Mouse (Mus musculus) thymus, postnatal 4 days (tissue): ENCODE measurements around the gene Tob1.
A peak's percentile ranks its signal among the peaks of the same experiment; 100 is the strongest.

Experiments
- DNase-seq: peaks from one replicate; pipeline ENCODE4 v3.0.0; 2021

Tob1 gene

DNA sequence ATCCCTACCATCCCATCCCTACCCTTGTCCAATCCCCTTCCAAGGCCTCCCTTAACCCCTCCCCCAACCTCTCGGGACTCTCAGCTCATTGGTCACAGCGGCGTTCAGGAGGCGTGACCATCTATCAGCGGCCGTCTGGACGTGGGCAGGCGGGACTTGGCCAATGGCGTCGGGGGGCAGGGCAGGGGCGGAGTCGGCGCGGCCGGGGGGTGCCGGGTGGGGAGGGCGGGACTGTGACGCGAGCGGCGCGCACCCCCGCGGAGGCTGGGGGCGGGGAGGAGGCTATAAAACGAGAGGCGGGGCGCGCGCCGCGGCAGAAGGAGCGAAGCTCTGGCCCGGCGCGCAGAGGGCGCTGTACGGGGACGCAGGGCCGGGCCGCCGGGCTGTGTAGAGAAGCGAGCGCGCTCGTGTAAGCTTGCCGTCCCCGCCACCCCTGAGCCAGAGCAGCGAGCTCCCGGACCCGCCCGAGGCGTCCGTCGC lies at the start of gene Tob1:
Gene Tob1, plus strand, starts transcription at position 331 of the 480 bp plus-strand sequence.
- peak; percentile 98 for DNase-seq

- no peak for DNase-seq
Measured at GRCm38 (mm10) chr11:94161867-94162581, 49.2 kb upstream of the Tob1 start.

GRCm38 (mm10) chr11:94163005-94163767 lies 48.1 kb upstream of the Tob1 start:
- no peak for DNase-seq

GRCm38 (mm10) chr11:94165745-94166144 lies 45.5 kb upstream of the Tob1 start:
- DNase-seq = no peak

- DNase-seq = no peak
Measured at GRCm38 (mm10) chr11:94168238-94168637, 43.0 kb upstream of the Tob1 start.

- DNase-seq = no peak
Measured at GRCm38 (mm10) chr11:94169596-94169995, 41.7 kb upstream of the Tob1 start.

- DNase-seq = no peak
Measured at GRCm38 (mm10) chr11:94171691-94172090, 39.6 kb upstream of the Tob1 start.

DNA sequence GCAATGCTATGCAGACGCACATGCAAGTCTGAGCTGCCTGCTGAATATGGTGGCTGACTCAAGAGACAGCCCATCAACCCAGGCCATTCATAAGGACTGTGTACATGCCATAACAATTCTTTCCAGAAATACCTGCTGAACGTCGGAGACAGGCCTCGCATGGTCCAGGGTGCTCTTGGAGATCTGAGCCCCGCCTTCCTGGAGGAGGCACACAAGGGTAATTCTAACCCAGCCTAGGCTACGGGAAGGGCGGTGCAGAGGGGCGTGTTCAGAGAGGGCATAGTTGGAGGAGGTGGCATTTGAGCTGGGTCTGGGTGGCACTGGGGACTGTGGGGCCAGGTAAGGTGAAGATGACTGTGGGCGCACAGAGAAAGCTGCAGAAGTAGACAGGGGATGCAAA lies 39.1 kb upstream of the Tob1 start:
- no peak for DNase-seq

- no peak for DNase-seq
Measured at GRCm38 (mm10) chr11:94173726-94174146, 37.5 kb upstream of the Tob1 start.

- no peak for DNase-seq
Measured at GRCm38 (mm10) chr11:94175288-94175687, 36.0 kb upstream of the Tob1 start.

- DNase-seq = no peak
Measured at GRCm38 (mm10) chr11:94175694-94176093, 35.6 kb upstream of the Tob1 start.

- DNase-seq = no peak
Measured at GRCm38 (mm10) chr11:94177841-94178585, 33.2 kb upstream of the Tob1 start.

DNA sequence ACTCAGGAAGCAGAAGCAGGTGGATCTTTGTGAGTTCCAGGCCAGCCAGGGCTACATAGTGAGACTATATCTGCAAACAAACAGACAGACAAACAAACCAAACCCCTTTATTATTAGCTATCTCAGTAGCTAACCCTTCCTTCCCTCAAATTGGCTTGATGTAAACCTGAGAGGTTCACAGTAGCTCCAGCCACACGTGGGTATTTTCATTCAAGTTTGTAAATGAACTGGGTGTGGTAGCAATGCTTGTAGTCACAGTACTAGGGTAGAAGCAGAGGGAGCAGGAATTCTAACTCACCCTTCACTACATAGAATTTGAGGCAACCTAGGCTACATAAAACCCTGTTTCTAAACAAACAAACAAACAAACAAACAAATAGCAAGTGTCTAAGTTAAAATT lies 31.5 kb upstream of the Tob1 start:
- no peak for DNase-seq

GRCm38 (mm10) chr11:94180194-94180593 lies 31.1 kb upstream of the Tob1 start:
- no peak for DNase-seq

- no peak for DNase-seq
Measured at GRCm38 (mm10) chr11:94181694-94182093, 29.6 kb upstream of the Tob1 start.

DNA sequence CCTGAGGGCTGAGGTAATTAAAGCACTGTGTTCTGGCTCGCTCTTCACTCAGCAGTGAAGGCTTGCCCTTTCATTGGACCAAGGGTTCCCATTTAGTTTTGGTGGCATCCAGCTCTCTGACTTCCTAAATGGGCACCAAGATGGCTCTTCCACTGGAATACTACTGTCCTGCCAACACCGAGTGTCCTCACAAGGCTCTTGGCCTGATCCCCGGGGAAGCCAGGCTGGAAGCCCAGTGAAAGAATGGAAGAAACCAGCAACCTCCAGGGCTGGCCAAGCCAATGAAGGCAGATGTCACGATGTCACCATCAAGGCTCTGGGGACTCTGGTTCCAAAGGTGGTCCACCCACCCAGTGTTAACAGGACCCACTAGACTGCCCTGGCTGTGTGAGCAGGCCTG lies 28.5 kb upstream of the Tob1 start:
- DNase-seq = no peak

DNA sequence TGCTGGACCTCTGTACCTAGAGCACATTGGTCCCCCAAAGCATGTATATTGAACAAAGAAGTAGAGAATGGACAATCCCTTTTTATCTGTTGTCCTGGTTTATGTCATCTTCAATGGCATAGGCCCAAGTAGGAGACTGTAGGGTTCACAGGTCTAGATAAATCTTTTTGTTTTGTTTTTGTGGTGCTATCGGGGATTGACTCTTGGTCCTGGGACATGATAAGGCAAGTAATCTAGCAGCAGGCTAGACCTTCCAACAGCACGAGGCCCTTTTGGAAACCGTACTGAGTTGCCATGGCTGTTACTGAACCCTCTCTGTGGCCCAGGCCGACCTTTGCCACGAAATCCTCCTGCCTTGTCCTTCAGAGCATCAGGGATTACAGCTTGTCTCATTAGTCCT lies 28.1 kb upstream of the Tob1 start:
- DNase-seq = no peak

- no peak for DNase-seq
Measured at GRCm38 (mm10) chr11:94183671-94184070, 27.6 kb upstream of the Tob1 start.

- DNase-seq = no peak
Measured at GRCm38 (mm10) chr11:94189579-94189978, 21.7 kb upstream of the Tob1 start.

DNA sequence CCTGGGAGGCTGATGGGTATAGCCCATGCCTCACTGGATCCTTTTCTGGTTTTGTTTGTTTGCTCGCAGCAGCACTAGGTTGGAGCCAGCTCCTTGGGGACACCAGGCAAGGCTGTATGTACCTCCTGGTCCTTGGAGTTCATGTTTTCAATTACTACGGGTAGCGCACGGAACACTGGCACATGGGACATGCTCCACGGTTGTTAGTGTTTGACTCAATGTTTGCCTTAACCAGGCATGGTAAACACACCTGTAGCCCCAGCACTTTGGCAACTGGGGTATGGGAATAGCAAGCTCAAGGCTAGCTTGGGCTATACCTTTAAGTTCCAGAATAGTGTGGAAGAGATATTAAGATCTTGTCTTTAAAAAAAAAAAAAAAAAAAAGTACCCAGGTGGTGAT lies 20.6 kb upstream of the Tob1 start:
- no peak for DNase-seq

DNA sequence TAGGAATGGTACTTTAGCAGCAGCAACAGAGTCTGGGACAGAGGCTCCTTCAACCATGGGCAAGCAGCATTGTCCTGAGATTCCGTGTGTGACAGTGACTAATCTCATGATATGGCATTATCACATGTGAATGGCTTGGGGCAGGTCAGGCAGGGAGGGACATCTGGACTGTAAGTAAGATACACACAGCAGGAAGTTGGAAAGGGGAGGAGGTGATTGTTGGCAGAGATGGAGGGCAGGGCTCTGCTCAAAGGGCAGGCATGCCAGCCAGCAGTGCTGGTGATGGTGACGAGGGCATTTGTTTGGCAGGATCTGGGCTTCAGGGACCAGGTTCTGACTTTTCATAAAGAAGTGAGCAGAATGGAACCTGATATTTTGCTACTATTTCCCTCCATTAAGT lies 18.1 kb upstream of the Tob1 start:
- no peak for DNase-seq

DNA sequence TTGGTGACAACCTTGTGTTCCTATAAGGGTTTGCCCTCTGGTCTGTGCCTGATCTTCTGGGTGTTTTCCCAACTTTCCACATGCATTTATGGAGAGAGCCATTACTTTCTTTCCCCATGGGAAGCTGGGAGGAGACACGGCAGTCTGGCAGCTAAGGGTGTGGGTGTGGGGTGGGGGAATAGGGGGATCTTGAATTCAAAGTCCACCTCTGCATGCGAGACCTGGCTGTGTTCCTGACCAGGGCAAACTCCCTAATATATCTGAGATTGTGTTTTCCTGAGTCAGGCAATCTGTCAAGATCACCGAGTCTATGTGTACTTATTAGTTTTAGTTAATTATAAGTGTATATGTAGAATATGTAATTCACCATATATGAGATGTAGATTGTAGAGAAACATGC lies 14.9 kb upstream of the Tob1 start:
- DNase-seq = no peak

DNA sequence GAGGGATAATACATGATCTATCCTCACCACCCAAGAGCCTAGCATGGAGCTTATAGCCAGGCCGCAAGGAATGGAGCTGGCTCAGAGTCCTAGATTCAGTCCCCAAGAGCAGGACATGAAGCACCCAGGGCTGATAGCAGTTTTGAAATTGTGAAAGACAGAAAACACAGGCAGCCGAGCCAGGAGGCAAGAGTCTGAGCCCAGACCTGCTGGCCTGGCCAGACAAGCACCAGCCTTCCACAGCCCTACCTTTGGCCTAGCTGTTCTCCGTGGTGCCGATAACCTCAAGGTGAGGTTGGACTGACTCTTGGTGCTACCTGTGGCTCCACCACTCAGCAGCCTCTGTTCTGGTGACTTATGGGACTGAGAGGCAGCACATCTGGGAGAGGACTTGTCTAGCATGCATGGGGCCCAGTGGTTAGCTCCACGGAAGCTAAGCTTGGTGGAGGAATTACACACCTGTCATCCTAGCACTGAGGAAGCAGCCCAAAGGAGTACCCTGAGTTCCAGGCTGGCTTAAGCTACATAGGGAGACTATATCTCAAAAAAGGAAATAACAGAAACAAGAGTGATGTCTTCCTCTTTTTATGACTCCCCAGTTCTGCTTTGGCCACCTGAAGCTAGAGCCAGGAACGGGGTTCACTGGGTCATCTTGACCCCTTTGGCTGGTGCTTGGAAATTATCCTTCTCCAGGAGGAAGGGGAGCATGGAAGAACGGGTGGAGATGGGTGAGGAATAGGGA lies 12.7 kb upstream of the Tob1 start:
- DNase-seq = no peak
